Mouse (Mus musculus) ES-Bruce4 (cell line): Measurements from ENCODE around the gene Samd4b. TPM values are rescaled to one million over a fixed set of nuclear protein-coding genes. Genes with fewer than 3 reads are reported as not detected.
A peak's percentile ranks its signal among the peaks of the same experiment; 100 is the strongest.

ENCODE experiments used
- H3K27ac ChIP-seq: 2 replicates; pipeline ENCODE4 v1.5.1; 2012; ENCODE audit warnings: low read length, inconsistent platforms; ENCODE audit not compliant: insufficient read depth
- H3K27me3 ChIP-seq: 2 replicates; pipeline ENCODE4 v1.6.1; 2012; ENCODE audit warnings: mild to moderate bottlenecking, low read length, inconsistent platforms; ENCODE audit not compliant: control insufficient read depth, poor library complexity, insufficient read depth, severe bottlenecking
- H3K36me3 ChIP-seq: 2 replicates; pipeline ENCODE4 v1.6.1; 2012; ENCODE audit warnings: inconsistent platforms, mild to moderate bottlenecking, low read length, moderate library complexity; ENCODE audit not compliant: control insufficient read depth, poor library complexity, insufficient read depth, severe bottlenecking
- H3K4me1 ChIP-seq: one replicate; pipeline ENCODE4 v1.8.1; 2011; ENCODE audit warnings: low read length; ENCODE audit not compliant: control insufficient read depth, insufficient read depth
- H3K4me3 ChIP-seq: 2 replicates; pipeline ENCODE4 v1.5.1; 2011; ENCODE audit warnings: low read depth, mild to moderate bottlenecking, low read length
- H3K9ac ChIP-seq: 2 replicates; pipeline ENCODE4 v1.6.1; 2012; ENCODE audit warnings: low read depth, mild to moderate bottlenecking, inconsistent platforms; ENCODE audit not compliant: poor library complexity, severe bottlenecking
- H3K9me3 ChIP-seq: replicated peaks from 2 replicates; pipeline ENCODE4 v1.6.1; 2012; ENCODE audit warnings: mild to moderate bottlenecking, low read length, inconsistent platforms; ENCODE audit not compliant: control insufficient read depth, poor library complexity, insufficient read depth, severe bottlenecking
- CTCF ChIP-seq: IDR thresholded peaks from one replicate; pipeline ENCODE4 v1.8.1; 2011; ENCODE audit warnings: low read depth, low read length
- EP300 ChIP-seq: IDR thresholded peaks from 2 replicates; pipeline ENCODE4 v1.6.1; 2011; ENCODE audit warnings: low read depth, low read length; ENCODE audit not compliant: insufficient read depth
- POLR2A ChIP-seq: IDR thresholded peaks from one replicate; pipeline ENCODE4 v1.8.1; 2011; ENCODE audit warnings: low read length; ENCODE audit not compliant: insufficient read depth
- polyA plus RNA-seq: library from polyadenylated mRNA; stranded (reverse); fragments of >200 nt; gene quantifications from 2 replicates; pipeline ENCODE4 v1.2.4, GENCODE M21; 2011; ENCODE audit warnings: low read depth; ENCODE audit not compliant: missing spikeins, insufficient read depth, insufficient read length

The Samd4b gene
- polyA plus RNA-seq, 1 experiment: 86.0 TPM

GRCm38 (mm10) chr7:28401030-28401429, 196.9 kb downstream of the Samd4b start:
- no peak for TF ChIP-seq EP300
- Histone ChIP-seq H3K36me3 (peaks cover 63% of the 10 kb centered on the region), H3K4me3 (no peak overlapping the region), H3K27ac (no peak overlapping the region), H3K27me3 (no peaks in the 10 kb centered on the region), H3K9ac (no peak overlapping the region), H3K4me1 (no peaks in the 10 kb centered on the region), H3K9me3 (no peaks in the 10 kb centered on the region)

DNA sequence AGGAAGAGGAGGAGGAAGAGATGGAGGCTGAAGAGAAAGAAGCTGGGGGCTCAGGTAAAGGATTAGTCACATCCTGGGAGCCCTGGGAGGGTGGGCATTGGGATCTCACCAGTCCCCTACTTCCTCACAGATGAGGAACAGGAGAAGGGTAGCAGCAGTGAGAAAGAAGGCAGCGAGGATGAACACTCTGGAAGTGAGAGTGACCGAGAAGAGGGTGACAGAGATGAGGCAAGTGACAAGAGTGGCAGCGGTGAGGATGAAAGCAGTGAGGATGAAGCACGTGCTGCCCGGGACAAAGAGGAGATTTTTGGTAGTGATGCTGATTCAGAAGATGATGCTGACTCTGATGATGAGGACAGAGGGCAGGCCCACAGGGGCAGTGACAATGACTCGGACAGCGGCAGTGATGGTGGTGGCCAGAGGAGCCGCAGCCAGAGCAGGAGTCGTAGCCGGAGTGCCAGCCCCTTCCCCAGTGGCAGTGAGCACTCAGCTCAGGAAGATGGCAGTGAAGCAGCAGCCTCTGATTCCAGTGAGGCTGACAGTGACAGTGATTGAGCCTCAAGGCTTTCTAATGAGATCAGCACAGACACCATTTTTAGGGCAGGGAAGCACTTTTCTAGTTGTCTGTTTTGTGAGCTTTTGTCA, 199.1 kb downstream of the Samd4b start:
- Histone ChIP-seq H3K36me3 (peaks cover 52% of the 10 kb centered on the region), H3K9ac (no peak overlapping the region), H3K27me3 (no peaks in the 10 kb centered on the region), H3K4me1 (no peaks in the 10 kb centered on the region), H3K27ac (no peak overlapping the region), H3K9me3 (no peaks in the 10 kb centered on the region), H3K4me3 (no peak overlapping the region)
- no peak for TF ChIP-seq EP300
- TF ChIP-seq POLR2A: no peak

GRCm38 (mm10) chr7:28398000-28398399, 199.9 kb downstream of the Samd4b start:
- H3K9me3 ChIP-seq: no peaks in the 10 kb centered on the region
- TF ChIP-seq CTCF (no peak), POLR2A (no peak), EP300 (no peak)
- H3K27me3 ChIP-seq: no peaks in the 10 kb centered on the region
- H3K4me1 ChIP-seq: no peaks in the 10 kb centered on the region
- H3K4me3 ChIP-seq: no peak overlapping the region
- no peak overlapping the region for H3K9ac ChIP-seq
- no peak overlapping the region for H3K27ac ChIP-seq
- peaks cover 43% of the 10 kb centered on the region for H3K36me3 ChIP-seq

DNA sequence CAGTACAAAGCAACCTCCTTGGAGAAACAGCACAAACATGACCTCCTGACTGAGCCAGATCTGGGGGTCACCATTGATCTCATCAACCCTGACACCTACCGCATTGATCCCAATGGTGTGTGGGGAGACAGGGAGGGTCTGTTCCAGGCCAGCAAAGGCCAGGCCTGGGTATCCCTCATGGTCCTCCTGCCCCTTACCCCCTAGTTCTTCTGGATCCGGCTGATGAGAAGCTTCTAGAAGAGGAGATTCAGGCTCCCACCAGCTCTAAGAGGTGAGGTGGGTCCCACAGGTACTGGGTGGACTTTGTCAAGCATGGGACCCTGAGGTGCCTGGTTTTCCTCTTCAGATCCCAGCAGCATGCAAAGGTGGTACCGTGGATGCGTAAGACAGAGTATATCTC, 202.5 kb downstream of the Samd4b start:
- TF ChIP-seq CTCF (no peak), EP300 (no peak), POLR2A (no peak)
- Histone ChIP-seq H3K27ac (no peak overlapping the region), H3K27me3 (no peaks in the 10 kb centered on the region), H3K9ac (no peak overlapping the region), H3K4me1 (no peaks in the 10 kb centered on the region), H3K9me3 (no peaks in the 10 kb centered on the region), H3K36me3 (peaks cover 37% of the 10 kb centered on the region), H3K4me3 (no peak overlapping the region)

DNA sequence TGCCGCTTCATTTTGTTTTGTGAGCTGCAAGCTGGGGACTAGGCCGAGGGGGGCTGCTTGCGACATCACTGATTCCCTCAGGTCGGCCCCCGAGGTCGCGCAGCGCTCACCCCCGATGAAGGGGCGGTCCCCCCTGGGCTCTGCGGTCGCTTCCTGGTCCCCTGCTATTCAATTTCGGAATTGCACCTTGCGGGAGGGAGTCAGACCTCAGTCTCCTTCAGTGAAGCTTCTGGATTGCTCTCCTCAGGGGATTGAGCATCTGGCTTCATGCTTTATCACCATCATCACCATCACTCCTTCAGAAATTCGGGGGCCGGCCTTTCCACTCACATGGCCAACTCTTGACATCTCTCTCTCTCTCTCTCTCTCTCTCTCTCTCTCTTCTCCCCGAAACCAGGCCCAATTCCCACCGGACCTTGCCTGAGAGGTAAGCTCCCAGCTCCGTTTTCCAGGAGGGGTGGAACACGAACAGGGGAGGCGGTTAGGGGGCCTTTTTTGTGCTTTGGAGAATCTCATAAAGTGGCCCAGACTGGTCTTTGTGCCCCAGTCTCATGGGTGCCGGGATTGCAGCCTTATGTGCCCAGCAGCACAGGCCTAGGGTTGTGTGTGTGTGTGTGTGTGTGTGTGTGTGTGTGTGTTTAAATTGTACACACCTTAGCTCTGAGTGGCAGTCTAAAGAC, 204.5 kb downstream of the Samd4b start:
- H3K4me3 ChIP-seq: peak overlapping the region; percentile 70
- H3K9me3 ChIP-seq: no peaks in the 10 kb centered on the region
- TF ChIP-seq EP300 (no peak), POLR2A (no peak), CTCF (no peak)
- H3K4me1 ChIP-seq: no peaks in the 10 kb centered on the region
- peak overlapping the region; percentile 63 for H3K9ac ChIP-seq
- H3K27me3 ChIP-seq: no peaks in the 10 kb centered on the region
- no peak overlapping the region for H3K27ac ChIP-seq
- H3K36me3 ChIP-seq: peaks cover 31% of the 10 kb centered on the region

GRCm38 (mm10) chr7:28392429-28393271, 205.3 kb downstream of the Samd4b start, which contains the start of the genes Med29 and Paf1:
Med29 (minus strand) TSS chr7:28392708.
Paf1 (plus strand) TSS chr7:28392951.
- TF ChIP-seq EP300: no peak
- TF ChIP-seq POLR2A: peak; percentile 96
- TF ChIP-seq CTCF: no peak
- Histone ChIP-seq H3K27ac (no peak within 1 kb of the TSS), H3K9me3 (no peaks in the 10 kb centered on the region), H3K4me1 (no peaks in the 10 kb centered on the region), H3K27me3 (no peaks in the 10 kb centered on the region), H3K9ac (peak within 1 kb of the TSS; percentile 90), H3K36me3 (peaks cover 24% of the 10 kb centered on the region), H3K4me3 (peak within 1 kb of the TSS; percentile 92)
